In the genomic region with DNA sequence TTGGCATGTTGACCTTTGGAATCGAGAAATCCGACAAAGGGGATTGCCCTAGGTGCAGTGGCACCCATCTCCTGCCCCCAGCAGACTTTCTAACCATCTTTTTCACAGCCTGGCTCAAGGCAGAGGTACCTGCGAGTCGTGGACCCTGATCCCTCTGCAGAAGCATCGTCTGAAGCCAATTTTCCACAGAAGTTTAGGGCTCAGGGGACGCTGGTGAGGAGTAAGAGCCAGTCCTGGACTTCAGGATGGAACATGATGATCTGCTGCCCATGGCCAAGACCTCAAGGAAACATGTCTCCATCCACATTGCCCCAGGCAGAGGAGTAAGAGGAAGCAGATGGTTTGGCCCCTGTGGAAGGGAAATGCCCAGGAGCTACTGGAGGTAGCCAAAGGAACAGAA, we compare ENCODE assay signal across 15 mouse cellular contexts.
"Had no signal": no experiment of that assay in that cellular context is flagged by ENCODE, and none has a peak within 500 bp of the region (broad histone marks: within the 10 kb centered on the region; RNA-seq: fewer than 3 reads in every experiment).

No protein-coding gene starts in this region.

- H3K4me2 ChIP-seq: liver, embryonic 12.5 days had no signal

- H3K36me3 ChIP-seq: heart, embryonic 13.5 days; heart, embryonic 15.5 days; hindbrain, embryonic 10.5 days; hindbrain, embryonic 12.5 days; intestine, embryonic 15.5 days; kidney, embryonic 15.5 days; limb, embryonic 12.5 days; liver, embryonic 12.5 days had no signal

- H3K27me3 ChIP-seq: hindbrain, embryonic 12.5 days; intestine, embryonic 15.5 days had no signal

- H3K4me1 ChIP-seq: intestine, embryonic 15.5 days had no signal

- H3K27ac ChIP-seq: gastrocnemius, adult 2 months; heart, adult 2 months; heart, embryonic 13.5 days; heart, embryonic 15.5 days; hindbrain, embryonic 12.5 days; hindbrain, embryonic 14.5 days; intestine, embryonic 15.5 days; kidney, embryonic 15.5 days; kidney, postnatal 0 days; layer of hippocampus, adult 2 months; limb, embryonic 12.5 days; liver, embryonic 12.5 days; liver, embryonic 14.5 days had no signal

- H3K4me3 ChIP-seq: heart, adult 2 months; heart, embryonic 13.5 days; heart, embryonic 15.5 days; intestine, embryonic 15.5 days; kidney, embryonic 15.5 days; liver, embryonic 12.5 days had no signal

- H3K9ac ChIP-seq: heart, embryonic 13.5 days; heart, embryonic 15.5 days; hindbrain, embryonic 12.5 days; intestine, embryonic 15.5 days; kidney, embryonic 15.5 days; limb, embryonic 12.5 days; liver, embryonic 12.5 days; liver, embryonic 14.5 days had no signal

- H3K9me3 ChIP-seq: heart, embryonic 13.5 days; heart, embryonic 15.5 days; hindbrain, embryonic 10.5 days; hindbrain, embryonic 12.5 days; intestine, embryonic 15.5 days; kidney, embryonic 15.5 days; limb, embryonic 12.5 days; liver, embryonic 12.5 days had no signal

- ATAC-seq: intestine, postnatal 0 days; liver, embryonic 12.5 days had no signal
